Mouse (Mus musculus) megakaryocyte-erythroid progenitor cell, adult 5-6 weeks (primary cell): ENCODE measurements around the gene Rab37. TPM values are rescaled to one million over a fixed set of nuclear protein-coding genes. Genes with fewer than 3 reads are reported as not detected.
A peak's percentile ranks its signal among the peaks of the same experiment; 100 is the strongest.

Experiments
- ATAC-seq: replicated peaks from 2 replicates; pipeline ENCODE4 v1.8.0; 2016; ENCODE audit warnings: mild to moderate bottlenecking, inconsistent platforms; ENCODE audit not compliant: severe bottlenecking, poor library complexity, low FRiP score, low TSS enrichment
- total RNA-seq, 2 experiments: library from RNA; stranded (forward) in 1 of 2; stranded (reverse) in 1 of 2; fragments of 200-1000, 215-1000 nt in 1 of 2; fragments of >200 nt in 1 of 2; fragmentation: Nextera tagmentation in 1 of 2; gene quantifications; 2 replicates each; pipeline ENCODE4 v1.2.3; 2014 to 2017

Gene Rab37
- total RNA-seq, 2 experiments from 2014 or later: 23.5 to 34.3 TPM

DNA sequence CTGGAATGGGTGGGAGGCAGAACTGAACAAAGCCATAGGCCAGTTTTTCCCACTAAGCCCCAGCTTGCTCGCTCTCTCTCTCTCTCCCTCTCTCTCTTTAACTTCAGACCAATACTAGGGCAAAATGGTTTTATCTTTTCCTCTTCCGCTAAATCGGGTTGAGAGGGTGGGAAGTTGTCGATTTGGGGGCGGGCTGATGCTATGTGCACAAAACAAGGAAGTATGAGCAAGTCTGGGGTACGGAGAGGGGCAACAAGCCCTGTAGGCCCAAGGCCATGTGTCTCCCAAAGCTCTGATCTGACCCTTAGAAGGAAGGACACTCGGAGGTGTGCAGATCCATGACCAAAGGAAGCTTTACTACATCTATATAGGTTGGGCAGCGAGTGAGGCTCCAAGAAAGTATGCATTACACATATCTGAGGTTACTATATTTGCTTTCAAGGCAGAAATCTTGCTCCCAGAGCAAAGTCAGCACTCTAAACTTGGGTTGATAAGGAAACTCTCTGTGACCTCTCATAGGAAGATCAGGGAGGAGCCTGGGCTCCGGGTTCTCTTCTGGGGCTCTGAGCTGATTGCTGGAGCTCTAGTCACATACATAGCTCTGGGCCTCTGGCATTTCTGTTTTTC, 70.5 kb downstream of the Rab37 start:
- no peak for ATAC-seq

DNA sequence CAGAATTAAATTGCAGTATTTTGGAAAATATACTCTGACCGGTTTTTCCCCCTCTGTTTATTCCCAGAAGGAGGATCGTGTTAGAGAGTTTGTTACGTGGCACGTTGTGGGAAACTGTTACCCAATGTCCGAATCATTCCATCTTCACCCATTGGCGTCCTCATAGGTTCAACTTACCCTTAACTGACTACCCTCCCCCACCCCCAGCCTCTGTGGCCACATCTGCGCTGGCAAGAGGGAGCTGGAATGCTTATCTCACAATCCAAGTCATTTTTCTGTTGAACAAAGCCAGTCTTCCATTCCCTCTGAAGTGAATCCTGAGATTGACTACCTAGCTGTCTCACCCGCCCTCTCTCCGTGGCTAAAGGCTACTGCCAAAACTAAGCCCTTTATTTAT, 71.0 kb downstream of the Rab37 start:
- no peak for ATAC-seq

DNA sequence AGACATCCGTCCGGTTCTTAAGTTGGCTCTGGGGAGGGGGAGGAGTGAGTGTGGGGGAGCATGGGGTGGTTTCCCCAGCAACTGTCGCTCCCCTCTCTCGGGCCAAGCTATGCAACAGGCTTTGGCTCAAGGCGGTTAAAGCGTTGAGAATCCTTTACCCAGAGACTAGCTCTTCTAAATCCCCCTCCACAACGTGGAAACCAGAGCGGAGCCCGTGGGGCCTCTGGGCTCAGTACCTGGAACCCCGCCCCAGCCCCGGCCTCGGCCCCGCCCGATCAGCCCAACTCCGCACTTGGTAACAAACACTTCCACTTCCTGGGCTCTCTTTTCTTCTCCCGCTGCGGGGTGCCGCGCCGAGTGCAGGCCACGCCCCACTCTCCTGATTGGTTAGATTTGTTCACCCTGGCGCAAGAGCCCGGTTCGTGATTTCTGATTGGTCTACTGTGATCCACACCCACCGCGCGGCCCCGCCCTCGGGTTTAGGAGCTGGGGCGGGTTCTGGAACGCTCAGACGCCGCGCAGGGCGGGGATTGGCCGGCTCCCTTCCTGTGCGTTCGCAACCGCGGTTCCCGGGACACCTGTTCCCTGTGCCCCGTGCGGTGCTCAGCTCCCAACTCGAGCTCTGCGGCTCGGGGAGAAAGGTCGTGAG, 71.7 kb downstream of the Rab37 start, which contains the start of gene Slc9a3r1:
TSS of gene Slc9a3r1 (plus strand) at position 510 of the 649 bp plus-strand sequence.
- peak; percentile 91 for ATAC-seq

GRCm38 (mm10) chr11:115163568-115164150, 72.4 kb downstream of the Rab37 start:
- peak; percentile 12; the same call in 1 of the 2 replicates for ATAC-seq

DNA sequence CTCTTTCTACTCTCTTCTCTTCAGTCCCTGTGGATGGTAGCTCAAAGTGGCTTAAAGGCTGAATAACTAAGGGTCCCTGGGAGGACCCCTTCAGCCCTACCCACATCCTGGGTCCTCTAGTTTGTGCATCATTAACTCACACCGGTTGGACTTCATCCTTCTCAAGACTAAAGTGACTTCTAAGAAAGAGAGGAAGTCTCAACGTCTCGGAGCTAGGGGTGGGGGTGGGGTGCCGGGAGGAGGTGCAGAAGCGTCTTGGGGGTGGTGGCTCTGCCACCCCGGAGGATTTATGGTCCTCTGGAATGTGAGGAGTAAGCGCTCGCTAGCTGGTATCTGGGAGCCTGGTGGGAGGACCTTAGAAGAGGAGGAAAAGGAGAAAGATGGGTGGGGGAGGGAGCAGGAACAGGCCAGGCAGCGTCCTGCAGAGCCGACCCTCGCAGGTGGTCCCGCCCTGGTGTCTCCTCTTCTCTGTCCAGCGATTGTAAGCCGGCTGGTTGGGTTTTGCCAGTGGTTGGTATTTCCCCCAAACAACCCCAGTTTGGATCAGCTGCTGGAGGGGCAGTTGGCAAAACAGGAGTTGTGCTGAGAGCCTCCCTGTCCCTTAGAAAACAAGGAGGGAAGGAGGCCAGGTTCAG, 73.2 kb downstream of the Rab37 start:
- ATAC-seq: no peak

- ATAC-seq: no peak
These were observed 73.7 kb downstream of the Rab37 start for GRCm38 (mm10) chr11:115164976-115165374.

- ATAC-seq: no peak
These were observed 75.5 kb downstream of the Rab37 start for GRCm38 (mm10) chr11:115166776-115167175.

- ATAC-seq: no peak
These were observed 76.5 kb downstream of the Rab37 start for GRCm38 (mm10) chr11:115167631-115168249.

- ATAC-seq: no peak
These were observed 78.2 kb downstream of the Rab37 start for GRCm38 (mm10) chr11:115169430-115169829.

GRCm38 (mm10) chr11:115171125-115171524, 79.9 kb downstream of the Rab37 start:
- ATAC-seq: no peak

DNA sequence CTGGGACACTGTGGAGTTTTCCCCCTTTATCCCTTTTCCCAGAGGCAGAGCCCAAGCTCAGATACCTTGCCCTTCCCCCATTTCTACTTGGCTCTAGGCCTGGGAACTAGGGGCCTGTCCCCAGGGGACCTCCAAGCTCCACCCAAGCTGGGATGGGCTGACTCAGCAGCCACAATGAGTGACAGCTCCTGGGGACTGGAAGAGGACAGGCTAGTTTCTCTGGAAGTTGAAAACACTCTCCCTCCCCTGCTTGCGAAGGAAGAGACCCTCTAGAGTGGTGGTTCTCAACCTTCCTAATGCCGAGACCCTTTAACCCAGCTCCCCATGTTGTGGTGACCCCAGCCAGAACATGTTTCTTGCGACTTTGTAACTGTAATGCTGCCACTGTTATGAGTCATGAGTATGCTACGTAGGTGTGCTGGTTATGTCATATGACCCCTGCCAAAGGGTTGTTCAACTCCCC, 81.6 kb downstream of the Rab37 start:
- peak; percentile 44; the same call in 1 of the 2 replicates for ATAC-seq

DNA sequence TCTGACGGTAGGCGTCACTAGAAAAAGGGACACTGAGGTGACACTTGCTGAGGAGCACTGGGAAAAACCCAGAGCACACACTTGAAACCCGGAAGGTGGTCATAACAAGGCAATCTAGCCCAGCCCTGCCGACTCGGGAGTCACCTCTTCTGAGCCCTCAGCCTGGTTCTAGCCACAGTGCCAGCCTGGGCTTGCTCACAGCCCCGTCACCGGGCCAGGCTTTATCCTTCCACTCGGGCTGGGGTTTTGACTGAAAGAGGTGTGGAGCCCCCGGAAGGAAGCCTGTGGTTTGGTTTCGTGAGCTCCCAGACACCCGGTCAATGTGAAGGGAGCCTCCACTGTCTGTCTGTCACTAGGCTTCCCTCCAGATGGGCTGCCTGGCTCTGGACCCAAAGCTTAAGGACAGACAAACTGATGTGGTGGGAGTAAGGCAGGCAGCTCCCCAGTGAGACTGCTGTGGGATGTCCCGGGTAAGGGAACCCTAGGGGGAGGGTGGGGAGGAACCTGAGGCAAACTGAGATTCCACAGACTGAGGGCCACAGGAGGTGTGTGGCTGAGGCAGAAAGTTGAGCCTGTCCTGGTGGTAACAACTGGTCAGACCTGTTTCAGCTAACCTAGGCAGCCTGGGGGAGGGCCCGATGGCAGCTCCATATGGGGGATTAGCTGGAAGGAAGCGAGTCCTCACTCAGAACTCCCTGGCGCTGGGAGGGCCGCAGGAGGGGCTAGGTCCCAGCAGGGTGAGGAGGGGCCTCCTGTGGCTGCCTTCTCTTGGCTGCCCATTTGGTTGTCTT, 82.5 kb downstream of the Rab37 start:
- peak; percentile 32; the same call in 1 of the 2 replicates for ATAC-seq

DNA sequence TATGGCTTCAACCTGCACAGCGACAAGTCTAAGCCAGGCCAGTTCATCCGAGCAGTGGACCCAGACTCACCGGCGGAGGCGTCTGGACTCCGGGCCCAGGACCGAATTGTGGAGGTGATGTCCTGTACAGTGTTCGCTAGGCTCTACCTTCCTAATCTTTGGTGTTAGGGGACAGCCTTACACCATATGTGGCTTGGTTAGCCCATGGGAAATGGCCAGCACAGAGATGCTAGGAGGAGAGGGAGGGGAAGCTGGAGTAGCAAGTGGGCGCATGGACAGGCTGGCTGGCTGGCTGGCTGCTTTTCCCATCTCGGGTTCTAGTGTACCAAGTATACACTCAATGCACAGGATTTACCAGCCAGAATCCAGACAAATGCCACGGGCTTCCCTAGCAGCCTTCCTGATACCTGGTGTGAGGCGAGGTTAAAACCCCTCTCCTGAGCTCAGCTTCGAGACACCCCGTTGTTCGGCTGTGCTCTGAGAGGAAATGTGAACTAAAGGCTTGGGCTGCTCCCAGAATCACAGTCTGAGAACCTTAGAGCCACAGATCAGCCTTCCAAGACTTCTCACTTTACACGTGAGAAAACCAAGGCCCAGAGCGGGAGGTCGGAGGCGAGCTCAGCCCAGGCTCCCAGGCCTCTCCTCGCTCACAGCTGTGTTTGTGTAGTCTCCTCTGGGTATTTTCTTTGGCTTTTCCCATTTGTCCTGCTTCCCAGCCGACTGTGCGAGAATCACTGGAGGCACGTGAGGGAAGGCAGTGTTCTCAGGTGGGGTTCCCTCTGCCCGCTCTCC, 85.4 kb downstream of the Rab37 start:
- ATAC-seq: no peak

- ATAC-seq: no peak
These were observed 86.4 kb downstream of the Rab37 start for GRCm38 (mm10) chr11:115177559-115178195.

- ATAC-seq: no peak
These were observed 87.5 kb downstream of the Rab37 start for GRCm38 (mm10) chr11:115178766-115179165.

GRCm38 (mm10) chr11:115179191-115179590, 88.0 kb downstream of the Rab37 start:
- no peak for ATAC-seq

DNA sequence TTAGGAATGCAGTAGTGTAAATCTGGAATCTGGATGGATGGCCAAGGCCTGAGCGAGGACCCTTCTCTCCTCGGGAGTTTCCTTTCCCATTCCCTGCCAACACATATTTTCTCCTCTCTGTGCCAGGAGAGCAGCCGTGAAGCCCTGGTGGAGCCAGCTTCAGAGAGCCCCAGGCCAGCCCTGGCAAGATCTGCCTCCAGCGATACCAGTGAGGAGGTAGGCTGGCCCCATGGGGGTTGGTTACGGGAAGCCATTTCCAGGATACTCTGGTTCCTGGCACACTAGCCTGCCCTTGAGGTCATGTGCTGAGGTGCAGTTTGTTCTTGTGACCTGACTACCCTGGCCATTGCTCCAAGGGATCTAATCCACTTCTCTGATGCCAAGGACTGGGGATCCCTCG, 88.7 kb downstream of the Rab37 start:
- no peak for ATAC-seq
